Mouse (Mus musculus) heart, postnatal 4 days (tissue): ENCODE measurements around the gene Pdk2. TPM values are rescaled to one million over a fixed set of nuclear protein-coding genes. Genes with fewer than 3 reads are reported as not detected.
"Not testable (repeated sequence)": the region's sequence is repeated elsewhere in the genome, so short reads cannot be mapped to it uniquely, and the experiment has no call there.

Experiments
- DNase-seq: peaks from one replicate; pipeline ENCODE4 v3.0.0; 2021
- total RNA-seq, 2 experiments: library from RNA; stranded (reverse); gene quantifications; 2 replicates each; pipeline ENCODE4 v1.2.3; 2021

The Pdk2 gene
- total RNA-seq, 2 experiments from 2014 or later: 178 to 200 TPM

DNA sequence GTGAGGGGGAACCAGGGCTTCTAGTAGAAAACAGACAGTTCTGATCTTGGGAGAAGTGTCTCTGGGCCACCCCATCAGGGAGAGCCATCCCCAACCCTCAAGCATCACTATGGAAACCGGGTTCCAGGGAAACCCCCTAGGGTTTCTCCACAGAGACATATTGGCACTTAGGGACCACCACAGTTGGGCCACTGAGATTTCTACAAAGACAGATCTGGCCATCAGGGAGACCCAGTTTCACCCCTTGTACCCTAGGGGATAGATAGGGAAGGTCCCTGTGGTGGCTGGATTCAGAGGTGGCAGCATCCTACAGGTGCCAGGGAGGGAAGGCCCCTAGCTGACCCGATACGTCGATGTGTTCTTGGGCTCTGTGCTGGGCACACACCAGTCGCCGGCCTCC lies 14.3 kb downstream of the Pdk2 start:
- no peak for DNase-seq

DNA sequence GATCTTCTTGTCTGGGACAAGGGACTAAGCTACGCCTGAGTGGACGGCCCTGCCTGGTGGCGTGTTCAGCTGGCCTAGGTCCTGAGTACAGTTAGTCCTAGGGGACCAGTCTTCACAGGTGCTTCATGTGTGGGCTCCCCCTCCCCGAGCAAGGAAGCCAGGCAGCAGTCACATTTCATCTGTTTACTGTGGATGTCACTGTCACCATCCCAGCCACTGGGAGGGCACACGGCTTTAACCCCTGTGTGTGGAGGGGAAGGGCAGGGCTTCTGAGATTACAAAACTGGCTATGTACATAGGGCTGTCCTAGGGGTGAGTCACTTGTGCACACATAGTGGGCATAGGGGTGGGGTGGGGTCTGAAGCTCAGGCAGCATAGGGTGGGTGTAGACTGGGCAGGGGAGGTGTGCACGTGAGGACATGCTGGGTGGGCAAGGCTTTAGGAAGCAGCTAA lies 15.0 kb downstream of the Pdk2 start:
- no peak for DNase-seq

DNA sequence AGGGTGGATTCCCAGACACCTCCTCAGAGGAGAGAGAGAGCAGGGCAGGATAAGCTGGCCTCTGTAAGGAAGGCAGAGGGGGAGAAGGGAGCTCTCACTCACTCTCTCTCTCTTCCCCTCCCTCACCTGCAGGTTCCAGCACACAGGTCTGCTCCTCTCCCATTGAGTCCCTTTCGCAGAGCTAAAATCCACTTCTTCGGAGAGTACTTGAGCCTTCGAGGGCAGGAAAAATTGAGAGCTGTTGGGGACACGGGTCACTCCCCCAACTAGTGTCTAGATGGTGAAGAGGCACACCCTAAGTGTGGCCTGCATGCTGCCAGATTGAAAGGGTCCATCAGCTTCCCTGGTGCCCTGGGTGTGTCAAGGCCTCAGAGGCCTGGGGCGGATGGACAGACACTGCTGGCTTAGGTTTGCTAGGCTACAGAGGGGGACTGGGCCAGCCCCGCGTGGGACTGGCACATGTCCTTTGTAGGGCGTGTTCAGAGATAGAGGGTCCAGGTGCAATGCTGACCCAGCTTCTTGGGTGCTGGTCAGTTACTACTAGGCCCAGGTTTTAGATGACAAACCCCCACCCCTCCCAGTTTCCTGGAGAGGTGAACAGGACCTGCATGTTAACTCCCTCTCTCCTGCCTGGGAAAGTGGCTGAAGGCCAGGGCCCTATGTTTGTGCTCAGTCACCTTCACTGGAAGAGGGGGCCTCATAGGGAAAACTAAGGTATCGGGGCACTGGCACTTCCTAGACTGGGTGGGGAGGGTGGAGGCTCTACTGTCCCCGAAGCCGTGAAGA lies 15.7 kb downstream of the Pdk2 start:
- DNase-seq: no peak

DNA sequence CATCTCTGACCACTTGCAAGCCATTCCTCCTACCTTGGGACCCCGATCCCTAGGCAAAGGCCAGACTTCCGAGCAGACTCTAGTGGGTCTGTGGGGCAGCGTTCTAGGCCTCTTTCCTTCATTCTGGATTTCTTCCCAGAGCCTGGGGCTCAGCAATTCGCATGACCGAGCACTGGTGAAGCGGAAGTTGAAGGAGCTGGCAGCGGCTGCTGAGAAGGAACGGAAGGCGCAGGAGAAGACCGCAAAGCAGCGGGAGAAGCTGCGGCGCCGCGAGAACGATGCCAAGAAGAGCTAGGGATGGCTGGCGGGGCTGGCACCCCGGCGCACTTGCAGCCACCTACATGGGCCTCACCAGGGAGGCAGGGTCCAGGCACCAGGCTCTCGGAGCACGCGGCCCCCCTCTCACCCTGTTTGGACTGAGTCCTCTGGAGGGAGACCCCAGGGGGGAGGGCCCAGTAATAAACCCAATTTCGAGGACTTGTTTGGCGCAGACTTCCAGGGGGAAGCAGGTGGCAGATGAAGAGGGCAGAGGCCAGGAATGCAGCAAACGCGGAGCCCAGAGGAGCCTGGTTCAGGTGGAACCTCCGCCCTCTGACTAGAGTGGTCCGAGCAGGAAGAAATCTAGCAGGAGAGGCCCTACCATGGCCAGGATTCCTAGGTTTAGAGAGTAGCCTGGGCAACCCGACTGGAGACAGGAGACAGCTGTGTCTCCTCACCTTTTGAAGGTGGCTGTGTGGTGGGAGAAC lies 16.5 kb downstream of the Pdk2 start:
- no peak for DNase-seq

DNA sequence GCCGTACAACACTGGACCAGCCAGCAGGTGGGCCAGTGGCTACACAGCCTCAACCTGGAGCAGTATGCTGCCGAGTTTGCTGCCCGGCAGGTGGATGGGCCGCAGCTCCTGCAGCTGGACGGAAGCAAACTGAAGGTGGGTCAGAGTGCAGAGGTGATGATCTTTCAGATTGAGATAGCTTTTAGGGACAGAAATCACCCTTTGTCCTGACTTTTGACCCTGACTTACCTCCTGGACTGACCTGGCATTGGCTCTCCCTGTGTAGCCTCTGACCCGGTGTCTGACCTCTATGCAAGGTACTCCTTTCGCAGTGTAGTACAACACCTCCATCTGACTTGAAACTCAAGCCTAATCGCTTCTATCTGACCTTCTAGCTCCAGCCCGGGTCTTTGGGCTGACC lies 17.7 kb downstream of the Pdk2 start:
- no peak for DNase-seq

DNA sequence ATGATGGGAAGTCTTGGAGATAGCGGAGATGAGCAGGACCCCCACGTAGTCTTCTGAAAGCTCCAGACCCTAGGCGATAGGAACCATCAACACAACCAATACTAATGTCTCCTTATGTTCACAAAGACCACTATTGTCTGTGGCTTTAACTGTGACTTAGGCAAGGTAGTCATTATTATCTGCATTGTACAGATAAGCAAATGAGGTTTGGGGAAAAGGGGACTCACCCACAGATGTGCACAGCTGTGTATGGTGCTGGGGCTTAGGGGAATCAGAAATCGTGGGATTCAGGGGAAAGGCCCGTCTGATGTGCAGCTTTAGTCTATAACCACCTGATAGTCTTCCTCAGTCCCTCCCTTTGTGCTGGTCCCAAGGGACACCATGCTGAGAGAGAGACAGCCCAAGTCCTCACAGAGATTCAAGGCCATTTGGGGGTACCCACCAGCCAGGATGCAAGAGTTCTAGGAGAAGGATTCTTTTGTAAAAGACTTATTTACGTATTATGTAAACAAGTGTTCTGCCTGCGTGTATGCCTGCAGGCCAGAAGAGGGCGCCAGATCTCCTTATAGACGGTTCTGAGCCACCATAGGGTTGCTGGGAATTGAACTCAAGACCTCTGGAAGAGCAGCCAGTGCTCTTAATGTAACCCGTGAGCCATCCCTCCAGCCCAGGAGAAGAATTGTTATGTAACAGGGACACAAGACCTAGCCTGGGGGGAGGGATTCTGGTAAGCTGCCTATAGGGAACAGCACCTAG lies 18.7 kb downstream of the Pdk2 start:
- no peak for DNase-seq

DNA sequence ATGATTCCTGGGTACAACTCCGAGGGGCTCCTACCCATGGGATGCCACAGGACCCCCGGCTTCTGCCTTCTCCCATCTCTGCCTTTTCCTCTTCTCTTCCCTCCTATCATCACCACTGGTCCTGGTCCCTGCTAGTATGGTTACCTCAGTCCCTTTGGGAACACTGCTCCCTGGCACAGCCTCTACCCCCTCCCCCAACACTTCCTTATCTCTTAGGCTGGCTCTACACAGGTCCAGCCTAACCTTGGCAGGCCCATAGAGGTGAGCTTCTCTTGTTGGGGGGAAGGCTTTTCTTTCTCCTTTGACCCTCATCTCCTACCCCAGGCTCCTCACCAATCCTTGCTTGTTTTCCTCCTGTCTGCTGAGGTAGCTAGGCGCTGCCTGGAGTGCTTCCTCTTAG lies 25.7 kb downstream of the Pdk2 start:
- no peak for DNase-seq

DNA sequence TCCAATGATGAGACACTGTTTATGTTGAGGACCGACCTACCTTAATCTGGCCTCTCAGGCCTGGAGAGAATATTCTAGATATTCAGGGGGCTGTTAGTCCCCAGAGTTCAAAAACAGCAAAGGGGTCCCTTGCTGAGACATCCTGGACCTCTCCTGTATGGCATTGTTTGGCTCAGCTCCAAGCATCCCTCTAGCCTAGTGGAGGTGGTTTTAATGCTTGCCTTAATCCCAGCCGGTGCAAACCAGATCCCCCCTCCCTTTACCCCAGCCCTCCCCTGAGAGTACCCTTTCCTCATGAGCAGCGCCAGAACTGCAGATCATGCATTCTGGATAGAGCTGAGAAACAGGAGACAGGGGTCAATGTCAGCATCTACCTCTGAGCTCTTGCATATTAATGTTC lies 28.7 kb downstream of the Pdk2 start:
- no peak for DNase-seq

DNA sequence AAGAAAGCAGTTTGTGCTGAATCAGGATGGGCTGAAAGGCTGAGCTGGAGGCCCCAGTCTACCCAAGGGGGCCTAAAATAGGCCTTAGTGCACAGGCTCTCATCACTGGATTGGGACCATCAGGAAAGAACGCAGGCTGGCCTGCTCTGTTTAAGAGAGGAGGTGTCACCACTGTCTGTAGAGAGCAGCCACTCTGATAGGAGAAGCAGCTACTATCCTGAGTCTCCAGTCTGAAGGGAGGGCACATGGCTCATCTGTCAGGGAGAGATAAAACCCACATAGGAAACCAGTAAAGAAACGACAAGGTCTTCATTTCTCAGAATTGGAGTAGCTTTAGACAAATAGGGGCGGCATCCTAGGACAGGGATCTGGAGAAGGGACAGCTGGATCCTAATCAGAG lies 29.1 kb downstream of the Pdk2 start:
- no peak for DNase-seq

DNA sequence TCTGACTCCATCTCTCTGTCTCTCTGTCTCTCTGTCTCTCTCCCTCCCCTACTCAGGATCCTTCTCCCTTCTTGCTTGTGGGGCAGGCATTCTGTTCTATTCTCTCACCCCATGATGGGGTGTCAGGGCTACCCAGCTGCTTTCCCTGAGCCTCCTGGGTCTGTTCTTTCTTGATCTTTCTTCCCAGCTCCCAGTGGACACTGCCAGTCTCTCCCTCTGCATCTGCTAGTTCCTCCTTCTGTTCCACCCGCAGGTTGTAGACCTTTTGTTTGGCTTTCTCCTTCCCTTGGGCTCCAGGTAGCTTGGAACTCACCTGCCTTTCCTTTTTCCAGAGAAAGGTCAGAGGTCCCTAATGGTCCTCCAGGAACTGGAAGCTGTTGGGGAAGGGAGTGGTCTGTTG lies 29.7 kb downstream of the Pdk2 start:
- no peak for DNase-seq

DNA sequence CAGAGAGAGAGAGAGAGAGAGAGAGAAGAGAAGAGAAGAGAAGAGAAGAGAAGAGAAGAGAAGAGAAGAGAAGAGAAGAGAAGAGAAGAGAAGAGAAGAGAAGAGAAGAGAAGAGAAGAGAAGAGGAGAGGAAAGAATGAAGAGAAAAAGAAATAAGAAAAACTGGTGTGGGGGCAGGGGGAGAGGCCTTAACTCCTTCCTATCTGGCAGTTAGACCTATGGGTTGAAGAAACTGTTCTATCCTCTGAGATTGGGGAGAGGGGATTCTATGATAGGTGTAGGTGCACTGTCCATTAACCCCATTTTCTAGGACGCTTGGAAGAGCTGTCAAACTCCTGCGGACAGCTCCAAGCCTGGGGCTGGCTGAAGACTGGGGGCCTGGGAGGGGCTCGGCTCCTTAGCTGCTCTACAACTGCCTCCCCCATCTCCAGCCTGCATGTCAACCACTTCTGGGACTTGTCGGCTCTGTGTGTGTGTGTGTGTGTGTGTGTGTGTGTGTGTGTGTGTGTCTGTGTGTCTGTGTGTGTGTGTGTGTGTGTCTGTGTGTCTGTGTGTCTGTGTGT lies 30.2 kb downstream of the Pdk2 start:
- DNase-seq: not testable (repeated sequence)

DNA sequence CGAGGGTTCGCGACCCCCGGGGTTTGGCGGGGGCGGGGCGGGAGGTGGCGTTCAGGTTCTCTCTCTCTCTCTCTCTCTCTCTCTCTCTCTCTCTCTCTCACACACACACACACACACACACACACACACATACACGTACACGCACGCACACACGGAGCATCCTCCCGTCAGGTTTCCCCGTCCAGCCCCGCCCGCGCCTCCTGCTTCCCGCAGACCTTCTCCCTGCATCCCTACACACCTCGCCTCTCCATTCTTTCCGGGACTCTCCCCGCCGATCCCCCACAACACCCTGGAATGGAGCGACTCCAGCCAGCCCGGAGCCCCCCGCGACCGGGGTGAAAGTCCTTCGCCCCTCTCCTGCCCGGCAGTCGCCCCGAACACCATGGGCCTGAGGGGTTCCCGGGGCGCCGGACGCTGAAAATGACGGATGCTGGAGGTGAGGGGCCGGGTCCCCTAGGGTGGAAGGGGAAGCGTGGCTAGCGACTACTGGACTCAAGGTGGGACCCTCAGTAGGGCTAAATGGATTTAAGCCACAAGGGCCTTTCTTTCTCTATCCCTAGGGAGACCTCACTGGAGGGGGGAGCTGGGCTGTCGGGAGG lies 30.9 kb downstream of the Pdk2 start:
- DNase-seq: peak; percentile 45

DNA sequence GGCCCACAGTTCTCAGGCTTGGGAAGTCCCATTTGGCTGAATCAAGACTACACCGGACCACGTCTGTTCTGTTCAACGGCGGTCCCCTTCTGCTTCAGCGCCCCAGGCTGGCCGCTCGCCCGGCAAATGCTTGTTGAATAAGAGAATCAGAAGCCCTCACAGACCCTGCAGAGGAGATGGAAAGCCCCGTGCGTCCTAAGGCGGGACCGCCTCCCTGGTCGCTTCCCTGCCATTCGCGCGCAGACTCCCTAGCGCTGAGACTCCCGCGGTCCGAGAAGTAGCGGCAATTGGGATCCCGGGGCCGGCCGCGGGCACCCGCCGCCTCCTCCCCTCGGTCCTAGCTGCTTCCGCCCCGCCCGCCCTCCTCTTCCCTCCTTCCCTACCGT lies 31.5 kb downstream of the Pdk2 start, which contains the start of gene Samd14:
Samd14 (plus strand) TSS at position 251 of the 386 bp plus-strand sequence.
- DNase-seq: peak; percentile 81

DNA sequence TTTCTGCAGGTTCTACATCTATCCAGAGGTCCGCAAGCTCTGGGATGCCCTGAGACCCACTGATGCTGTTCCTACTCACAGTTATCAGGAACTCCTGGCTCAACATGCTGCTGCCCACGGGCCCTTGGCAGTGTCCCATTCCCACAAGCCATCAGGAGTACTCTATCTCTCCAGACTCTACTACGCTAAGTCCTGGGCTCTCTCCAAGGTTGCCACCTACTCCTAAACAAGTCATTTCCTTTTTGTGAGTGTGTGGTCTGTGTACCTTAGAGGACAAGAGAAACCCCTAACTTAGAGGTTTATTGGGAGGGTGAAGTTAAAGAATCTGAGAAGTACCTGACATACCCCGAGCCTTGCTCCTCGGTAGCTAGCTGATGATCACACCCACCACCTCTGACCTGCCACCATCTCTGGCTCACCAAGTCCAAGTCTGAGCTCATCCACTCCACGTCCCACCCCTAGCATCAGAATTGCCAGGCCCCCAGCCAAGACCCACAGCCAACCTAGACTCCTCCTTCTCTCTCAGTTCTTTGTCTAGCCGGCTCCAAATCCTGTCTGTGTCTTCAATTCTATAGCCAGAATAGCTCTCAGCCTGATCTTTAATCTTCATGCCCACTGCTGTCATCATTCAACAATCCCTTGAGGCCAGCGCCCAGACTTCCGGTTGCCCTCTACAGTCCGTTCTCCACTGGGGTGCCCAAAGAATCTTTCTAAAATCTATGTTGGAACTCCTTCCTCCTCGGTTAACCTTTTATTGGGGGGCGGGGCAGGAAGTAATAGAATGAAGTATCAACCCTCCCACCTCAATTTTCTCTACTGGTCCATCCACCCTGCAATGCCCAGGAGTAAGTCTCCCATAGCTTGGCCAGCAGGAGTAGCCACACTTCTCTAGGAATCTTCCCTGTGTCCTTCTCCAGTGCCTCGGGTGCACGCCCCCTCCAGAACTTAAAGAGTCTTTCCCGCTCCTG lies 32.2 kb downstream of the Pdk2 start:
- DNase-seq: peak; percentile 71

DNA sequence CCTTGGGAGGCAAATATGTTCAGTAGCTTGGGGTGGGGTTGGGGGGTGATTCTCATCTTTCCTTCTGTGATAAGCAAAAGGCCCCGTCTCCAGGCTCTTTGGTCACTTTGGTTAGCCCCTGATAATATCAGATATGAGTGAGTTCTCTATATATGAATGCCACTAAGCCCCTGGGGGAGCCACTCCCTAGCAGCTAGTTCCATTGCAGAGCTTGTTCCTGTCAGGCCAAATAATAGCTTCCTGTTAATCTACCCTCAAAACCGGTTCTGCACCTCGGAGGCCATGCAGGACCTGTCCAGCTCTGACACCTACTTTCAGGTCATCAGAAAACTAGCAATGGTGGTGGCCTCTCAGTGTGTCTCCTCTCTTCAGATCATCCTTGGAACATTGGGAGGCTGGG lies 33.7 kb downstream of the Pdk2 start:
- no peak for DNase-seq

DNA sequence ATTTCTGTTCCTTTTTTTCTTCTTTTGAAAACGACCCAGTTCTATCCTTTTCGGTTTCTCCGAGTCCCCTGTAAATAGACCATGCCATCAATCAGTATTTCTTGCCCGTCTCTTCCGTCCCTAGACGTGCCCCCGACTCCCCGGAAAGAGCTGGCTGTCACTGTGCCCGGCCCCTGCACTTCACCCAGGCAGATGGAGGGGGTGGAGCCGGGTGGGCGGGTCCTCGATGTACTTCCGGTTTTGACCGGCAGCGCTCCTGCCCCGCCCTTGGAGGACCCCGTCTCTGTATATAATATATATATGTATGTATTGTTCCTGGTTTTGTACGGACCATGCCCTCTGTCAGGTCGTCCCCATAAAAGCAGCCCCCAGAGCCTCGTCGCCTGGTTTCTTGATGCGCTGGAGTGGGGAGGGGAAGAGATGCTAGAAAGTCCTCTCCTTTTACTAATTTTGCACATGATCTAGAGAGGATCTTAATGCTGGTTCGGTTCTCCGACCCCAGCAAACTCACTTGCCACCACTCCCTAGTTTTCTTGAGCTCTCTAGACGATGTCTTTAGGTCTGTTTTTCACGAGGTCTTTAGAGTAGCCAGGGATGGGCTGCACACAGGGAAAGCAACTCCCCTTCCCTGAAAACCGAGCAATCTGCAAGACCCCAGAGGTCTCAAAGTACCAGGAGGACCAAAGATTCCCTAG lies 34.5 kb downstream of the Pdk2 start:
- peak; percentile 87 for DNase-seq

DNA sequence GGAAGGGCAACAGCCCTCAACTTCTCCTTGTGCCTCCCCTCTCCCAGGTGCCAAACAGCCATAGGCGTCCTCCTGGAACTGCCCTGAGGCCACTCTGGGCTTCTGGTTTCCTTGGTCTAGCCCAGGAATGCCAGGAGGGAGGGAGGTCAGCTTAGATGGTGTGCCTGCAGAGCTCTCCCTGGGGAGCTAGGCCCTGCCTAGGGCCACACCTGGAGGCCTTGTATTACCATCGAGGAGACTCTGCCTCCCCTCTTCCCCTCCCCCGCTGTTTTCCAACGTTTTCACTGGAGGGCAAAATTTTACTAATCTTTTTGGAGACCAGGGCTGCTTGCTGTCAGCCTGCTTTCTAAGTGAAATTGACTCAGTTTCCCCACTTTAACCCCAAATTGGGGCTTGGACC lies 35.1 kb downstream of the Pdk2 start:
- DNase-seq: no peak

DNA sequence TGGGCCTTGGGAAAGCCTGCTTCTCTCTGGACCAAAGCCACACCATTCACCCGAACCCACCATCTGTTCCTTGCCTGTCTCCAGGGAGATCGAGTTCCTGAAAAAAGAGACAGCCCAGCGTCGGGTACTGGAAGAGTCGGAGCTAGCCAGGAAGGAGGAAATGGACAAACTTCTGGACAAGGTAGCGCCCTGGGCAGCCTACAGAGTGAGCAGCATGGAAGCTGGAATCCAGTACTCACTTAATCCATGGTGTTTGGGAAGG lies 36.3 kb downstream of the Pdk2 start:
- DNase-seq: no peak

DNA sequence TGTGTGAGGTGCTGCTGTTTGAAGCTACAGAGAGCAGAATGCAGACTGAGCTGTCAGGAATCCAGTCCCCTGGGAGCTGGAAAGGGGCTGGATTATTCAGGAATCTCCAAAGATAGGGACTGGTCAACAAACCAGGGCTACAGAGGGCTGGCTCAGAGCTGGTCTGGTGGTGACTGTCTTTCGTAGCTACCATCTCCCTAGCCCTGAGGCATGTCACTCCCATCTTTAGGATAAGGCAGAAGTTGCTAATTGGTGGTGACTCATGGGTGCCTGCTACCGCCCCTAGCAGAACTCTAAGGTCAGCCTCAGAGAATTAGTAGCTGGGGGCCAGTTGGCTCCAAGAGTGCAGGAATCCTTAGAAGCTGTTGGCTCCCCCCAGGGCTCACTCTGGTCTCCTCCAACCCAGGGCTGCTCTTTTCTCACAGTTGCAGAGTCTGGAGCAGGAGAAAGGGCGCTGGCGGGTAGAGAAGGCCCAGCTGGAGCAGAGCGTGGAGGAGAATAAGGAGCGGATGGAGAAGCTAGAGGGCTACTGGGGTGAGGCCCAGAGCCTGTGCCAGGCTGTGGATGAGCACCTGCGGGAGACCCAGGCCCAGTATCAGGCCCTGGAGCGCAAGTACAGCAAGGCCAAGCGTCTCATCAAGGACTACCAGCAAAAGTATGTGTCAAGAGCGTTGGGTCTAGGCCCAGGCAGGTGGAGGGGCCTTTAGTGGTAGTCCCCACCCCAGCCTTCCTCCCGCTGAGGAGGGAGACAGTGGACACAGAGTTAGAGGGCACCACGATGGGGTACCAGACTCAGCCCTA lies 36.8 kb downstream of the Pdk2 start:
- peak; percentile 56 for DNase-seq

DNA sequence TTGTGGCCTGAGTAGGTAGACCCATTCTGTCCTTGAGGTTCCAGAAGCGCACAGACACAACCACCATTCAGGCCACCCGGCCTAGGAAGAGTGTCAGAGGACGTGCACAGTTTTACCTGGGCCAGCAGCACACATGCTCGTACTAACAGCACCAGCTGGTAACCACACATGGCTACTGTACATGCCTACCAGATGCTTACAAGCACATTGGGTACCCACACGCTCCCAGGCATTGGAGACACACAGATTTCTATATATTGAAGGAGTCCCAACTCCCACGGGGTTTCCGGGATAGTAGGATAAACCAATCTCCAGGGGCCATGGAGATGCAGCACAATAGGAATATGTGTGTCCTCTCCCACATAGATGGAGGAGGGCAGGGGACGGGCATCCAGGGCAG lies 38.4 kb downstream of the Pdk2 start:
- DNase-seq: no peak
